Mouse (Mus musculus): ENCODE measurements around the gene Agl.

DNA sequence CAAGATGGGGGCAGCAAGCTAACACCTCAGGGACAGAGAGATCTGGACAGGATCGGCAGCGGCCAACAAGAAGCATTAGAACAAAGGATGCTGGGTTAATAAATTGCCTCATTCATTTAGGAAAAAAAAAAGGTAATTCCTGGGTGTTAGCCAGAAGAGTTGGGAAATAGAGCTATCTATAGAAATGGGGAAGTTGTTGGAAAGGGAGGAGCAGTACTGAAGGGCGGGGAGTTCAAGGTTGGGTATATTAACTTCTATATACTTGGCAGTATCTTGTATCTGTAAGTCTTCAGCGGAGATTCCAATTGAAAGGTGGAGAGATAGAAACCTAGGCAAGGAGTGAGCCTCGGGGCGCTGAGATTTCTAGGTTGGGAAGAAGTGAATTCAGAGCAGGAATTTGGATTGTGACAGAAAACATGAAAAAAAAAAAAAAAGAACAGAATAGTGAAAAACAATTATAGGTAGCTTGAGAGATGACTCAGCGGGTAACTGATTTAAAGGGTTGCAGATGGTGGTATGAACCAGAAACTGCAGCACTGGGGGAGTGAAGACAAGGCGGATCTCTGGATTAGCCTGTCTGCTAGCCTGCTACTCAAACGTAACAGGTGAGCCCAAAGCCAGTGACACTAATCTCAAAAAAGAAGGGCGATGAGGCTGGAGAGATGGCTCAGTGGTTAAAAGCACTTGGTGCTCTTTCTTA, 37.1 kb upstream of the Agl start:
- TF ChIP-seq CTCF (conservative IDR thresholded peaks at IDR 0.05; ENCODE audit: low read length): no peak
- TF ChIP-seq NANOG (IDR thresholded peaks at IDR 0.05; ENCODE audit: borderline replicate concordance, low read length): no peak
